Mouse (Mus musculus) liver, embryonic 16.5 days (tissue): ENCODE measurements around the gene Erich4. TPM values are rescaled to one million over a fixed set of nuclear protein-coding genes. Genes with fewer than 3 reads are reported as not detected.

ENCODE experiments used
- ATAC-seq: fragments of 200-750 bp; cut with Nextera tagmentation; 2 replicates; pipeline ENCODE4 v1.8.0; 2017; ENCODE audit warnings: low read depth, mild to moderate bottlenecking, moderate number of reproducible peaks, moderate library complexity
- H3K27ac ChIP-seq: fragments of 300-500 bp; sonication (generic); 2 replicates; pipeline ENCODE4 v1.5.1; 2014; ENCODE audit warnings: mild to moderate bottlenecking, low read length
- H3K27me3 ChIP-seq: fragments of 300-500 bp; sonication (generic); 2 replicates; pipeline ENCODE4 v1.6.1; 2014; ENCODE audit warnings: low read depth, low read length, mixed read lengths; ENCODE audit not compliant: control insufficient read depth, insufficient read depth
- H3K36me3 ChIP-seq: fragments of 300-500 bp; sonication (generic); 2 replicates; pipeline ENCODE4 v1.6.1; 2014; ENCODE audit warnings: mild to moderate bottlenecking; ENCODE audit not compliant: control insufficient read depth, insufficient read depth
- H3K4me1 ChIP-seq: fragments of 300-500 bp; sonication (generic); 2 replicates; pipeline ENCODE4 v1.6.1; 2014; ENCODE audit warnings: low read depth, low read length, mixed read lengths; ENCODE audit not compliant: control insufficient read depth
- H3K4me2 ChIP-seq: fragments of 300-500 bp; sonication (generic); 2 replicates; pipeline ENCODE4 v1.6.1; 2014; ENCODE audit warnings: low read depth, low read length, mixed read lengths
- H3K4me3 ChIP-seq: fragments of 300-500 bp; sonication (generic); 2 replicates; pipeline ENCODE4 v1.5.1; 2014; ENCODE audit warnings: low read depth, mild to moderate bottlenecking, low read length
- H3K9ac ChIP-seq: fragments of 300-500 bp; sonication (generic); 2 replicates; pipeline ENCODE4 v1.6.1; 2014; ENCODE audit warnings: low read depth, low read length
- H3K9me3 ChIP-seq: fragments of 300-500 bp; sonication (generic); replicated peaks from 2 replicates; pipeline ENCODE4 v1.6.1; 2016; ENCODE audit warnings: low read length; ENCODE audit not compliant: control insufficient read depth
- WGBS: fragments of 180-500 bp; shearing (Covaris S2); extraction: QIAGEN DNeasy Blood & Tissue Kit; methylation state at CpG from one replicate; pipeline ENCODE4 v1.1.7; 2014; ENCODE audit not compliant: insufficient replicate concordance; 5-methylcytosine and 5-hydroxymethylcytosine counted together
- polyA plus RNA-seq: library from polyadenylated mRNA; unstranded; fragments of >200 nt; fragmentation: Nextera tagmentation; extraction: Ambion mirVana; gene quantifications from 2 replicates; pipeline ENCODE4 v1.2.1, GENCODE M21; 2015

Gene Erich4
- polyA plus RNA-seq, 1 experiment from 2014 or later: 0.65 TPM

DNA sequence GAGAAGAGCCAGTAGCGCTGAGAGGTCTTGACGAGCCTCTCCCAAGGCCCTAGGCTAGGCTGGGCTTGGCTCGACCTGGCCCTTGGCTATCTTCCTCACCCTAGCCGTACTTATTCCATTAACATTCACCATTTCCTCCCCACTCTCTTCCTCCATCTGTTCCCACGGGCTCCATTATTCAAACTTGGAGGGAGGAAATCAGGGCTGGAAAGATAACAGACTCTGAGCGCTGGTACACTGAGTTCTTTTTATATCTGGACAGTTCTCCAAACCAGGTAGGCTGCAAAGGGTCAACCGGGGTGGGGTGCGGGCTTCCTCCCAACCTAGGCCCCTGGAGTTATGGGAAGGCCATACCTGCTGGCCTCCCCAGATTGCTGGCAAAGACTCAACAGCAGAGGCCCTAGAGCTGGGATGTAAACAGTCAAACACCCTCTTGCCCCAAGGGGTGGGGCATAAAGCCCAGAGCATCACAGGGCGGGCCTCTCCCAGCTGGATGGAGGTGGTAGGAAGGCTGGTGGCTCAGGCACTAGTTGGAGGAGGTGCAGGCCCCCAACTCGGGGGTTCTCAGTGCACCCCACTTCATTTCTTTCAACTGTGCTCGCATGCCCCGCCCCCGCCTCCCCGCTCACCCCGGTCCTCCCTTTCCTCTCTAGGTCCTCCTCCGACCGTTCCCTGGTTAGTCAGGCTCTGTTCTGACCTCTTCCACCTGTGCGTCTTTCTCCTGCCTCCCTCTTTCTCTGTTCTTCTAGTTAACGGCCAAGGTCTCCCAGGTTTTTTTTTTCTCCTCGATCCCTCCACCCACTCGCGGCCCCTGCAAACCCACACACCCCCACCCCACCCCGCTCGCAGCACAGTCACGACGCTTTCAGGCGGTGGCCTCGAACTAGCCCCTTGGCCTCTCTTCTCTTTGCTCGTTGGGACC is 11.1 kb upstream of the Erich4 start, which contains the start of gene B3gnt8:
B3gnt8 (plus strand) TSS at position 146 of the 922 bp plus-strand sequence.
- Histone ChIP-seq H3K36me3 (no peaks in the 10 kb centered on the region), H3K4me1 (peaks cover 27% of the 10 kb centered on the region), H3K9ac (peak within 1 kb of the TSS; percentile 59), H3K27ac (peak within 1 kb of the TSS; percentile 44; the same call in 1 of the 2 replicates), H3K27me3 (no peaks in the 10 kb centered on the region), H3K9me3 (no peaks in the 10 kb centered on the region), H3K4me2 (peak within 1 kb of the TSS; percentile 85), H3K4me3 (peak within 1 kb of the TSS; percentile 59)
- ATAC-seq: peak; percentile 49
- WGBS: 9% methylated on average over 27 of the region's 29 CpGs

DNA sequence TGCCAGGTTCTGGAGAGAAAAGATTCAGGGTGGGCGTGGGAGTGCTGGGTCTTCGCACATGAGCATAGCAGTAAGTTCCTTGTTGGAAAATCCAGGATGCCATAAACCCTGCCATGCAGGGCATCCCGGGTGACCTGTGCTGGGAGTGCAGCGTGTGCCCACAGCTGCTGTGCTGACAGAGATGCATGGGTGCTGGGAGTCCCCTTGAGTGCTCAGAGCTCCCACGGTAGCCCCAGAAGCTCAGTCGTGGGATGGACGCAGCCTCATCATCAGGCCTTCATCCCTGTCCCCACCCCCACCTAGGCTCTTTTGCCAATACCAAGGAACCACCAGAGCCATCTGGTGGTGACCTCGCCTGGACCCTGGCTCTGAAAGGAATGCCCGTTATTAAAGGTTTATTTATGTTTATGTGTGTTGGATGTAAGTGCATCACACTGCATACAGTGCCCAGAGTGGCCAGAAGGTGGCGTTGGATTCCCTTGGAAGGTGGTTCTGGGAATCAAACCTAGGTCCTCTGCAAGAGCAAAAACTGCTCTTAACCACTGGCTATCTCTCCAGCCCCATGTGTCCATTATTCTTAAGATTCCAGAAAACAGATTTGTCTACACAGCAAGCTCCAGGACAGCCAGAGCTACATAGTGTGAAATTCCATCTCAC is 10.0 kb upstream of the Erich4 start:
- Histone ChIP-seq H3K4me2 (no peak overlapping the region), H3K36me3 (no peaks in the 10 kb centered on the region), H3K27ac (no peak overlapping the region), H3K4me3 (no peak overlapping the region), H3K9ac (no peak overlapping the region), H3K9me3 (no peaks in the 10 kb centered on the region), H3K4me1 (peaks cover 27% of the 10 kb centered on the region), H3K27me3 (no peaks in the 10 kb centered on the region)
- no peak for ATAC-seq
- WGBS: 58% methylated on average over 10 of the region's 10 CpGs

DNA sequence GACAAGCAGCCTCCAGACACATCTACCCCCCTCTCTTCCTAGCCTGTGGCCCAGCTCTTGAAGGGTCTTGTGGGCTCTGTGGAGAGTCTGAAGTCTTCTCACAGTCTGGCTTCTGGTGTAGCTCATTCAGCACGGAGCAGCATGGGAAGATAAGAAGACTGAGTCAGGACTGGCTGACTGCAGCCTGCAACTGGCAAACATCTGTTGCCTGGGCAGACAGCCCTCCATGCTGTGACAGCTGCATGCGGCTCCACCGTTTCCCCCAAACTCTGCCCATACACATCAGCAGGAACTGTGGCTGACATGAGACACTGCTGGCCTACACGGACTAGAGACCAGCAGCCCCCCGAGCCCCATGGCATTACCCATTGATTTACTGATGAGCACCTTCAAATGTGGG is 9.2 kb upstream of the Erich4 start:
- ATAC-seq: no peak
- H3K9ac ChIP-seq: no peak overlapping the region
- WGBS: 57% methylated on average over 5 of the region's 5 CpGs
- no peak overlapping the region for H3K4me2 ChIP-seq
- H3K36me3 ChIP-seq: no peaks in the 10 kb centered on the region
- H3K27ac ChIP-seq: no peak overlapping the region
- H3K9me3 ChIP-seq: no peaks in the 10 kb centered on the region
- no peaks in the 10 kb centered on the region for H3K27me3 ChIP-seq
- H3K4me3 ChIP-seq: no peak overlapping the region
- H3K4me1 ChIP-seq: peaks cover 29% of the 10 kb centered on the region

DNA sequence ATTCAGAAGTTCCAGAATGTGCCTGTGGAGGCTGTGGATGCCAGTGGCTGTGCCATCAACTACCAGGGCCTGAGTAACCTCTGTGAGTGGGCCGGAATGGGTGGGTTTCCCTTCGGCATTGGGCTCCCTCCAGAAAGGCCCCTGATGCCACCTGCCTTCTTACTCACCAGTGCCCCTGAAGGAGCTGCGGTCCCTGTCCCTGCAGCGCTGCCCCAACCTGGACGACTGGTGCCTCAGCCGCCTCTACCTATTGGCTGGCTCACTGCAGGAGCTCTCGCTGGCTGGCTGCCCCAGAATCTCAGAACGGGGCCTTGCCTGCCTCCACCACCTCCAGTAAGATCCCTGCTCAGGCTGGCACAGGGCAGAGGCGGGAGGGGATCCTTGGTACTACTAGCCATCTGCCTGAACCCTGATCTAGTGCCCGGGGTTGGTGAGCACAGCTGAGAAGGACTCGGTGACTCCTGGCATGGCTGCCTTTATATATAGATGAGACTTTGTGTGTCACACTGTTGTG is 8.2 kb upstream of the Erich4 start:
- H3K4me2 ChIP-seq: no peak overlapping the region
- 83% methylated on average over 11 of the region's 11 CpGs for WGBS
- H3K4me1 ChIP-seq: peaks cover 36% of the 10 kb centered on the region
- H3K9me3 ChIP-seq: no peaks in the 10 kb centered on the region
- ATAC-seq: no peak
- no peaks in the 10 kb centered on the region for H3K27me3 ChIP-seq
- H3K9ac ChIP-seq: no peak overlapping the region
- H3K27ac ChIP-seq: no peak overlapping the region
- no peak overlapping the region for H3K4me3 ChIP-seq
- no peaks in the 10 kb centered on the region for H3K36me3 ChIP-seq

DNA sequence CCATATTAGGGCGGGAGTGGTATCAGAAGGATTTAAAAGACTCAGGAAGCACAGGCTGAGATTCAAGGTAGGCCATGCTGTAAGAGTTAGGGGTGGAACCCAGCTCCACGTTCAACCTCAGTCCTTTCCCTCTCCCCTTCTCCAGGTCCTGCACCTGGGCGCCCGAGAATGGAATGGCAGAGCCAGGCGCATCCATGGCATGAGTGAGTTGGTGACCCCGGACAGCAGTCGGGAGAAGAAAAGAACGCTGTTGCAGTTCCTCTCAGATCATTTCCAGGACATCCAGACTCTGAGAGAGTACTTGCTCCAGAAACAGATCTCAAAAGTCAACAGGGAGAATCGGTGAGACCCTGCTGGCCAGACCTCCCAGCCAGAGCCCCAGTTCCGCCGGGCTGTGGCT is 5.1 kb upstream of the Erich4 start:
- ATAC-seq: no peak
- no peaks in the 10 kb centered on the region for H3K36me3 ChIP-seq
- no peak overlapping the region for H3K27ac ChIP-seq
- no peaks in the 10 kb centered on the region for H3K27me3 ChIP-seq
- H3K9me3 ChIP-seq: no peaks in the 10 kb centered on the region
- peaks cover 12% of the 10 kb centered on the region for H3K4me1 ChIP-seq
- no peak overlapping the region for H3K4me3 ChIP-seq
- WGBS: 75% methylated on average over 11 of the region's 11 CpGs
- H3K9ac ChIP-seq: no peak overlapping the region
- no peak overlapping the region for H3K4me2 ChIP-seq

DNA sequence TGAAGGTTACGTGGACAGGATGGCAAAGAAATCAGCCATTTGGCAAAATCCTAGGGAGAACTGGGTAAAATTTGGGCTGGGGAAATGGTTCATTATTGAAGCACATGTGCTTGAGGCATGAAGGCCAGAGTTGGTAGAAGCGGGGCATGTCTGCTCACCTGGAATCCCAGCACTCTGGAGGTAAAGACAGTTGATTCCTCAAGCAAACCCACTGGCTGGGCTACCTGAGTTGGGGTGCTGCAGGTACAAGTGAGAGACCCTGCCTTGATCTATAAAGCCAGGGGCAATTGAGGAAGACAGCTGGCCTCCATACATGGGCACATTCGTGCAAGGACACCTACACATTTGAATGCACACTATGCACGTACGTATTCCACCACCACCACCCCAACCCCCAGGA is 4.4 kb upstream of the Erich4 start:
- ATAC-seq: no peak
- no peaks in the 10 kb centered on the region for H3K27me3 ChIP-seq
- 80% methylated on average over 5 of the region's 5 CpGs for WGBS
- H3K9ac ChIP-seq: no peak overlapping the region; the same call in 1 of the 2 replicates
- no peak overlapping the region for H3K27ac ChIP-seq
- peak overlapping the region; percentile 80; the same call in 1 of the 2 replicates for H3K4me2 ChIP-seq
- peaks cover 12% of the 10 kb centered on the region for H3K4me1 ChIP-seq
- no peaks in the 10 kb centered on the region for H3K9me3 ChIP-seq
- H3K36me3 ChIP-seq: no peaks in the 10 kb centered on the region
- no peak overlapping the region; the same call in 1 of the 2 replicates for H3K4me3 ChIP-seq

DNA sequence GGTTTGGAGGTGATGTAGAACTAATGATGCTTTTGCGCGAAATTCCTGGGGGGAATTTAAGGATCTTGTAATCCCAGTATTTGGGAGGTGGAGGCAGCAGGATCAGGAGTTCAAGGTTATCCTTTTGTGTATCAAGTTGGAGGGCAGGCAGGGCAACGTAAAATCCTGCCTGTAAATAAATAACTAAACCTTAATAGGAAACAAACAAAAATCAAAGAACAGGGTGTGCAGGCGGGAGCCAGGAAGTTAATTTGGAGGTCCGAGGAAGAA is 4.0 kb upstream of the Erich4 start:
- 18% methylated on average over 5 of the region's 5 CpGs for WGBS
- no peaks in the 10 kb centered on the region for H3K36me3 ChIP-seq
- H3K4me2 ChIP-seq: peak overlapping the region; percentile 80
- peak overlapping the region; percentile 61 for H3K9ac ChIP-seq
- no peaks in the 10 kb centered on the region for H3K27me3 ChIP-seq
- peaks cover 12% of the 10 kb centered on the region for H3K4me1 ChIP-seq
- H3K9me3 ChIP-seq: no peaks in the 10 kb centered on the region
- H3K4me3 ChIP-seq: peak overlapping the region; percentile 76
- no peak overlapping the region for H3K27ac ChIP-seq
- ATAC-seq: no peak

DNA sequence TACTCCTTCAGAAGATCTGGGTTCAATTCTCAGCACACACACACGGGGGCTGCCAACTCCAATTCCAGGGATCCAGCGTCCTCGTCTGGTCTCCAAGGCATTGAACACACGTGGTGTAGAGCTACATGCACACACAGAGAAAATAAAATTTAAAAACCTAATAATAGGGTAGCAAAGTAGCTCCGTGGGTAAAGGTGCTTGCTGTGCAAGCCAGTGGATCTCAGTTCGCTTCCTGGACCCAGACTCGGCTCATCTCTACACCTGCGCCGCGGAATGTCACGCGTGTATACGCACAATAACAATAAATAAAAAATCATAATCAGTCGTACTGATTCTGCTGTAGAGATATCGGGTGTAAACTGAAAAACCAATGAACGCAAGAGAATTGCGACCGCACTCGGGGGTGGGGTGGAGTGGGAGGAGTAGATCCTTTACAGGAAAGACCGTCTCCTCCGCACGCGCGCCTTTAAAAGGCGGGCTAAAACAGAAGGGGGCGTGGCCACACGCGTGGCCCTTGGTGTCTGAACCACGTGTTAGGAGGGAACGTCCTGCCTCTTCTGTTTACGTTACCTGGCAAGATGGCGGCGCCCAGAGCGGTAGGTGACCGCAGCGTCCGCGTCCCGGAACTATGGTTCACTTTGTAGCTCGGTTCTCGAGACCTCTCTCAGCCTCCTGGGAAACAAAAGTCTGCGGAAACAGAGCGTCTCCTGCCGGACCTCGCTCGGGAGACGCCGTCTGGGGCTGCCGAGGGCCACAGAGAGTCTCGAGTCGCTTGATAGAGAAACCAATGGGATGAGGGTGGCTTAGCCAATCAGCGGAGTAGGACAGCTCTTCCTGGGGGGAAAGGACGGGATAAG is 3.4 kb upstream of the Erich4 start, which contains the start of gene Dmac2:
Dmac2 (plus strand) TSS at position 550 of the 857 bp plus-strand sequence.
- peak; percentile 93 for ATAC-seq

More for the DNA sequence above, 3.4 kb upstream of the Erich4 start, which contains the start of gene Dmac2:
- Histone ChIP-seq H3K4me1 (peaks cover 12% of the 10 kb centered on the region), H3K9me3 (no peaks in the 10 kb centered on the region), H3K4me3 (peak within 1 kb of the TSS; percentile 76), H3K36me3 (no peaks in the 10 kb centered on the region), H3K27ac (no peak within 1 kb of the TSS), H3K4me2 (peak within 1 kb of the TSS; percentile 80), H3K9ac (peak within 1 kb of the TSS; percentile 61), H3K27me3 (no peaks in the 10 kb centered on the region)
- WGBS: 1% methylated on average over 53 of the region's 53 CpGs
